Mouse (Mus musculus): ENCODE measurements around the gene Hic2.
A peak's percentile ranks its signal among the peaks of the same experiment; 100 is the strongest.
"Not testable (repeated sequence)": the region's sequence is repeated elsewhere in the genome, so short reads cannot be mapped to it uniquely, and the experiment has no call there.

Hic2 gene

DNA sequence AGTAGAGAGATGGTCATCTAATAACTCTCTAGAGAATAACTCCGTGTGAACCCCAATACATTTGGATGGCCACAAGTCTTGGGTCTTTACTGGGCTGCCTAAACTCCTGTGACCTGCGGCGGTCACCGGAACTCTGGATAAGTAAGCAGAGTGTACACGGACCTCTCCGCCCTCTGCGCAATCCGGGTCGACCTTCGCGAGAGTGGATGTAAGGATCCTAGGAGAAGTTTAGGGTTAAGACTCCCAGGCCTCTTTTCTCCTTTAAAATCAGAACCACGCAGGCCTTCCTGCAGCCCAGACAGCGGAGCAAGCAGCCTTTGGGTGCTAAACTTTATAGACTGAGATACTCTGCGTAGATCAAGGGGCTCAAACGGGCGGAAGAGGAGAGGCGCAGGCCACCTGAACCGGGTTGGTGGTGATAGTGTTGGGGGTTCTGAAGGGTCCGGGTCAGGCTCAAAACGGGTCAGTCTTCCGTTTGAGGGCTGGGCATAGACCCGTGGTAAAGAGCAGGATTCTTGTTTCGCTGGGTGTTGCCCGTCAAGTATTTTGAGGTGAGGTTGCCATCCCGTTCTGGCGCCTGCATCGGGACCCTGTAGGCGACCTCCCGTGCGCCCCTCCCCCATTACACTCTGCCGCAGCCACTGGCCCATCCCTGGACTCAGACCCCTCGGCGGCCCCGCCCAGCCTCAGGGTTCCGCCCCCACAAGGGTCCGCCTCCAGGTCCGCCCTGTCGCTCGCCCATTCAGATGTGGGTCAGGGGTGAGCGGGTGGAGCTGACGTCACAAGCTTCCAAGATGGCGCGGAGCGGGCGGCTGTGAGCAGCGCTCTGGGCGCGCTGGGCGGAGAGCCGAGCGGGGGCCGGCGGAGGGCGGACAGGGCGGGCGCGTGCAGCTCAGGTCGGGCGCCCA is at the start of gene Hic2:
Gene Hic2, plus strand, starts transcription at position 779 of the 908 bp plus-strand sequence.
- peak; percentile 93 for DNase-seq (ENCODE audit: low spot score)

DNA sequence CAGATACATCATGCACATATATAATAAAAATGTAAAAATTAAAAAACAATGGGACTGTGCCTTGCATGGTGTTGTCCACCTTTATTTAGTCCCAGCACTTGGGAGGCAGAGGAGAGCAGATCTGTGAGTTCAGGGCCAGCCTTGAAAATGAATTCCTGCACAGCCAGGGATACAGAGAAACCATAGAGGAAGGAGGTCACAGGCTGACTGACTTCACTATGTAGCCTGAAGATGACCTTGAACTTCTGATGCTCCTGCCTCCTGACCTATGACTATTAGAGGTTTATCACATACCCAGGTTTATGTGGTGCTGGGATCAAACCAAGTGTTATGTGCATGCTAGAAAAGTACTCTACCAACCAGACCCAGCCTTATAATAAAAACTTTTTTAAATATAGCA is 47.9 kb upstream of the Hic2 start:
- DNase-seq (ENCODE audit: low spot score), result no peak

GRCm38 (mm10) chr16:17193823-17194222 is 39.5 kb upstream of the Hic2 start:
- DNase-seq (ENCODE audit: low spot score), result no peak

DNA sequence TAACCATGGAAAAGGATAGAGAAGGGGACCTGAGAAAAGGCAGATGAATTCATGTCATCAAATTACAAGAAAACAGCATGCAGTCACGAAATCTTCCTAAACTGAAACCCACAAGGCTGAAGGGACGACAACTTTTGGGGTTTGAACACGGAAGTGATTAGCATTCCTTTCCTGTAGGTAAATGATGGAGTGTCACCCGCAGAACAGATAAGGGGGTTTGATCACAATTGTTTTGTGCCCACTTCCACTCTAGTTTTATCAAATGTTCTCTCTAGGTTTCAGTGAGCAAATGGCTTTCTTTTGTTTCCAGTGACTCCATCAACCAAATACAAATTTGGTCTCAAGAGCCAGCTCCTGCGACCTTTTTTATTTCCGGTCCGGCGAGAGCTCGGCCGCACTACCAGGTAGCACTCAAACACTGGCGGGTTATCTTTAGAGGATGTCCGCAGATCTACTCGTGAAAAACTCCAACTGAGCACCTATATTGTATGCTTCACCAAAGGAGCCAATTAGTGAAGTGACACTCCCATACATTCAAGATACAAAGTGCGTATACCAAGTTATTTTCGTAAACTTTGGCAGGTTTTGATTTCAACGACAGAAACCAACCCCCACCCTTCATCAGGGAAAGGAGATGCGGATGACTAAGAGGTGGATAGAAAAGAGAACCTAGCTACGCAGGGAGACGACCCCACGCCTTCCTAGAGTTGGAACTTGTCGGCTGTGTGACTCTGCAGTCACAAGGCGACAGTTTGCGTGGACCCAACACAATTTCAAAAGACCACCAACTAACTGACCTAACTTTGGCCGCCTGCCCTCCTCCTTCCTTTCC is 33.0 kb upstream of the Hic2 start:
- no peak for DNase-seq (ENCODE audit: low spot score)

DNA sequence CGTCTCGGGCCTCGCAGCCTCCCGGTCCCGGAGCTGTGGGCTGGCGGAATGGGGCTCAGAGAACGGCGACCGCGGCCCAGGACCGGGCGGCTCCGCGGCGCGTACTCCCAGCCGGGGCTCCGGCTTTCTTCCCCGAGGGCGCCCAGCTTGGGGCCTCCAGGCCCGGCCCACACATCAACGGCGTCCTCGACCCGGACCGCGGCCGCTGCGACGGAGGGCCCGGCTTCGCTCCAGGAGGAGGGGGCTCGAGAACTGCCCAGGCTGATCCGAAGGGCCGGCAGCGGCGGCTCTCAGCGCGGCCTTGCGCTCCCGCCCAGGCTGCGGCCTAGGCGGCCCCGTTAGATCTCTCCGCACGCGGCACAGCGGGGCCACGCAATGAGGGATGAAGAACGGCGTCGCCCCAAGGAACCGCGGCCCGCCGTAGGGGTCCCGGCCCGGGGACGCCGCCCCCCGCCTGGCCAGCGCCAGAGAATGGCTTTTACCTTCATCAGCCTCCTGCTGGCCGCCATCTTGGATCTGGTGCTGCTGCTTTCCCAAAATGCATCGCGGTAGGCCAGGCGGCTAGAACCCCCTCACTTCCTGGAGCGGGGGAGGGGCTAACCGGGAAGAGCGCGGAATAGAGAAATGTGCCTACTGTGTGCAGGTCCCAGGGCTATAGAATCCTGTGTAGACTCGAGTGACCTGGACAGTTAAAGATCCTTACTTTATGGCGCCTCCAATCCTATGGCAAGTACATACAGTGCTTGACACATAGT is 32.2 kb upstream of the Hic2 start:
- DNase-seq (ENCODE audit: low spot score), result peak; percentile 83

DNA sequence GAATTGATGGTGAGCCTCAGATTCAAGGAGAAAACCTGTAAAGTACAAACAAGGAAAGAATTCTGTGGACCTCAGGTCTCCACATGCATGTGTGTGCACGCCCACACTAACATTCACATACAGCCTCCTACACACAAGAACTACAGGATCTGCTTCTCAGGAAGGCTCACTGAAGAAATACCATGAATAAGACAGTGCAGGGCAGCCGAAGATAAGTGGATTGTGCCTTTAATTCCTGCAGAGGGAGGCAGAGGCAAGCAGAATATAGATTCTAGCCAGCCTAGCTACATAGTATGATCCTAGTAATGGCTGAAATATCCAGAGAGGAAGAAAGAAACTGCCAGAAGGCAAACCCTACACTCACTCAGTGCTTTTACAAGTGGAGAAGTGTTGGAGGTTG is 31.4 kb upstream of the Hic2 start:
- DNase-seq (ENCODE audit: low spot score), result no peak

- no peak for DNase-seq (ENCODE audit: low spot score)
These were observed 30.8 kb upstream of the Hic2 start, which contains the start of gene Ube2l3 for GRCm38 (mm10) chr16:17202549-17202948. TSS of gene Ube2l3 (minus strand) at chr16:17202649.

- DNase-seq (ENCODE audit: low spot score), result peak; percentile 31
These were observed 28.4 kb upstream of the Hic2 start for GRCm38 (mm10) chr16:17204990-17205389.

DNA sequence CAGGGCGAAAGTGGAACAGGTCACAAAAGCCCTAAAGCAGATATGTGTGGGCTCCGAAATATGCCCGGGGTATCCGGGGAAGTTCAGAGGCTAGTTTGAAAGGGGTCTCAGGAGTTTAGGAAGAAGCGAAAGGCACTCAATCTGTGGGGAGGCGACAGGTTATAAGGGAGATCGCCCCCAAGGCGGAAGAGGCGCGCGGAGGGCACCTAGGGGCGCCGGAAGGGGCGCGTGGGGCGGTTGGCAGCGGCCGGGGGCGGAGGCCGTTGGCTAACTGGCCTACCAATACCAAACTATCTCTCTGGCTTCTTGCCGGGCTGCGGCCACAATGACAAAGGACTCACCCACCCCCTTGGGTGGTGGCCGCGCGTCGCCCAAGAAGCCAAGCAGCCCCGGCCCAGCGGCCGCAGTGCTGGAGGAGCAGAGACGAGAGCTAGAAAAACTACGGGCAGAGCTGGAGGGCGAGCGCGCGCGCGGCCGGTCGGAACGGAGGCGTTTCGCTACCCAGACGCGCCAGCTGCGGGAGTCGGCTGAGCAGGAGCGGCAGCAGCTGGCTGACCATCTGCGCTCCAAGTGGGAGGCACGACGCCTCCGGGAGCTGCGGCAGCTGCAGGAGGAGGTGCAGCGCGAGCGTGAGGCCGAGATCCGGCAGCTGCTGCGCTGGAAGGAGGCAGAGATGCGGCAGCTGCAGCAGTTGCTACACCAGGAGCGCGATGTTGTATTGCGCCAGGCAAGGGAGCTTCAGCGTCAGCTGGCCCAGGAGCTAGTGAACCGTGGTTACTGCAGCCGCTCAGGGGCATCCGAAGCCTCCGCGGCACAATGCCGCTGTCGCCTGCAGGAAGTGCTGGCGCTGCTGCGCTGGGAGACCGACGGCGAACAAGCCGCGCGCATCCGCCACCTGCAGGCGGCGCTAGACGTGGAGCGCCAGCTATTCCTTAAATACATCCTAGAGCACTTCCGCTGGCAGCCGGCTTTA is 24.7 kb upstream of the Hic2 start, which contains the start of gene Rimbp3:
Gene Rimbp3, plus strand, starts transcription at position 215 of the 973 bp plus-strand sequence.
- peak; percentile 87 for DNase-seq (ENCODE audit: low spot score)

DNA sequence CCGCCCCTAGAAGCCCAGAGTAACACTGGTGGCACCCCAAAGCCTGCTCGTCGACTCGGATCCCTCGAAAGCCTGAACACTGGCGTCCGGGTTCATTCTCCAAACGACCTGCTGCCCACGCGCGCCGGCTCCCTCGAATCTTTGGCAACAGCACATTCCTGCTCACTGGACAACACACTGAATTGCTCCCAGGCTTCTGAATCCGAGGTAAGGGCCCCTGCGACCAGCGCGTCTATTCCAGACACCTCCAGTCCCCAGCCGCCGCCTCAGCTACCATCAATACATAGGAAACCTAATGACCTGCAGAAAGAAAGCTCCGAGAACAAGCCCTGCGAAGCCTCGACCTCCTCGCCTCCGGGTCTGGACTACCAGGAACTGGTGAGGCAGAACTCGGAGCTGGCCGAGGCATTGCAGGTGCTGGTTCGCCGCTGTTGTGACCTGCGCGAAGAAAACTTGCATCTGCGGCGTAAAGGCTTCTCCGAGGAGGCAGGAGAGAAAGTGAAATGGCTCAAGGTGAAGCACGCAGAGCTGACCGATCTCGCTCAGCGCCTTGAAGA is 23.9 kb upstream of the Hic2 start:
- peak; percentile 22 for DNase-seq (ENCODE audit: low spot score)

- DNase-seq (ENCODE audit: low spot score), result peak; percentile 91
These were observed 23.2 kb upstream of the Hic2 start for GRCm38 (mm10) chr16:17209981-17210838.

GRCm38 (mm10) chr16:17216934-17217633 is 16.3 kb upstream of the Hic2 start:
- no peak for DNase-seq (ENCODE audit: low spot score)

DNA sequence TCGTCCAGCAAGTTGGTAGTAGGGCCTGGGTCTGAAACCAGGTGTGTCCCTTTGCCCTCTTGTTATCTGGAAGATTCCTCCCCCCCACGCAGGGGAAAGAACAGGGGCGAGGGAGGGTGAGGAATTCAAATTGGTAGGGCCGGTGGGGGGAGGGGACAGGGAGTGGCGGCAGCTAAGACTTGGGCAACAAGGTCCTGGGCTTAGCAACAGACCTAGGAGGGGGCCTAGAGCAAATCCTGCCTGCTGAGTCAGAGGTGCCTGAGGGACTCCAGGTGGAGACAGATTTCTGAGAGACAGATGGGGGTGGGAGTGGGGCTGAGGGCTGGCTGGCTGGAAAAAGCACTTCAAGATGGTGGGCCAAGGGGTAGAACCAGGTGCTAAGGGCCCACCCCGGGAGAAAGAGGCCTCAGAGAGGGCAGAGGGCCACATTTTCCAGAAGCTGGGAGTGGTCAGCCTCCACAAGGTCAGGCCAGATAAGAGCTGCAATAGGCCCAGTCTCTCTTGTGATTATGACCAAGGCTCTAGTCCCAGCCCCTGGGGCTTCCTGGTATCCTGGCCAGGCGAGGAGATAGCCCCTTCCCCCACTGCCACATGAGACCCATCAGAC is 13.1 kb upstream of the Hic2 start:
- no peak for DNase-seq (ENCODE audit: low spot score)

GRCm38 (mm10) chr16:17222197-17222596 is 11.2 kb upstream of the Hic2 start:
- peak; percentile 90 for DNase-seq (ENCODE audit: low spot score)

- DNase-seq (ENCODE audit: low spot score), result no peak
These were observed 7.8 kb upstream of the Hic2 start for GRCm38 (mm10) chr16:17225584-17225983.

DNA sequence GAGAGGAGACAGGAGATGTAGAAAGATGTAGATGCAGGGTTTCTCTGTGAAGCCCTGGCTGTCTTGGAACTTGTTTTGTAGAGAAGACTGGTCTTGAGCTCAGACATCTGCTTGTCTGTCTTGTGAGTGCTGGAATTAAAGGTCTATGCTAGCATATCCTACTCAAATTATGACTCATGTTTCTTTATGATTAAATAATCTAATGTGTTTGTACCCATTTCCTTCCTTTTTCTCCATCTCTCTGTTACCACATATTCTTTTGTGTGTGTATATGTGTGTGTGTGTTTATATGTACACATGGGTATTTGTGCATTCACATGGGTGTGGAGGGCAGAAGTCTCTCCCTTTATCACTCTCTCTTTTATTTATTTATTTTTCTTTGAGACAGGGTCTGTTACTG is 6.9 kb upstream of the Hic2 start:
- no peak for DNase-seq (ENCODE audit: low spot score)

- DNase-seq (ENCODE audit: low spot score), result not testable (repeated sequence)
These were observed 1.8 kb upstream of the Hic2 start for GRCm38 (mm10) chr16:17231523-17231922.

DNA sequence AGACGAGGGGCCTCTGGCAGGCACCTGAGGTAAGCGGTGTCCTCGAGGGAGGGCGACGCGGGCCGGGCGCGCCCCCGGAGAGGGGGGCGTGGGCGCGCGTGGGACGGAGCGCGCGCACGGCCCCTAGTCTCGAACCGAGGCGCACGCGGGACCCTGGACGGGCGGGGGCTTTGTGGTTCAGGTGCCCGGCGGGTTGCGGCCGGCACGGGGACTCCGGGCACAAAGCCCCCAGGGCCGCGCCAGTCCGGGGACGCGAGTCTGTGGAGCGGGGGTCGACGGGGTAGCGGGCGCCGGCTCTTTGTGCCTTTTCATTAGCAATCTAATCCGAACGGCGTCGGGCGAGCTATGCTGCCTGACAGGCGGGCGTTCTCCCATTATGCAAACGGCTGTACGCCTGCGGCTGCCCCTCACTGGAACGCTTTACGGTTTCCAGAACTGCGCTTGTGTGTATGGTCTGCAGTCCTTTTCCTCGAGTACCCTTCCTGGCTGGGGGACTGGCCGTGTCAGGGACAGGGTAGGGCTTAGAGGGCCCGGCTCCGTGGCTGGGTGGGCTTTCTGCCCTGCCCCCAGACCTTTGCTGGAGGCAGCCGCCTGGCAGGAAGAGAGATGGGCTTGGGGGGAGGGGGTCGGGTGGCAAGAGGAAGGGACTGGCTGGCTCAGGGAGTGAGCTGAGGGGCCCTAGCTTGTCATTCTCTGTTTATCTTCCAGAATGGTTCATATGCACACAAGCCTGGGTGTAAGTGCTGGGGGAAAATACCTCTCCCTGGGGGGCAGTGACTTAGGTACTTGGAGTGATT is 528 bp downstream of the Hic2 start:
- peak; percentile 35 for DNase-seq (ENCODE audit: low spot score)
